Comparison of ENCODE assay signal across 8 mouse cellular contexts in the genomic region with DNA sequence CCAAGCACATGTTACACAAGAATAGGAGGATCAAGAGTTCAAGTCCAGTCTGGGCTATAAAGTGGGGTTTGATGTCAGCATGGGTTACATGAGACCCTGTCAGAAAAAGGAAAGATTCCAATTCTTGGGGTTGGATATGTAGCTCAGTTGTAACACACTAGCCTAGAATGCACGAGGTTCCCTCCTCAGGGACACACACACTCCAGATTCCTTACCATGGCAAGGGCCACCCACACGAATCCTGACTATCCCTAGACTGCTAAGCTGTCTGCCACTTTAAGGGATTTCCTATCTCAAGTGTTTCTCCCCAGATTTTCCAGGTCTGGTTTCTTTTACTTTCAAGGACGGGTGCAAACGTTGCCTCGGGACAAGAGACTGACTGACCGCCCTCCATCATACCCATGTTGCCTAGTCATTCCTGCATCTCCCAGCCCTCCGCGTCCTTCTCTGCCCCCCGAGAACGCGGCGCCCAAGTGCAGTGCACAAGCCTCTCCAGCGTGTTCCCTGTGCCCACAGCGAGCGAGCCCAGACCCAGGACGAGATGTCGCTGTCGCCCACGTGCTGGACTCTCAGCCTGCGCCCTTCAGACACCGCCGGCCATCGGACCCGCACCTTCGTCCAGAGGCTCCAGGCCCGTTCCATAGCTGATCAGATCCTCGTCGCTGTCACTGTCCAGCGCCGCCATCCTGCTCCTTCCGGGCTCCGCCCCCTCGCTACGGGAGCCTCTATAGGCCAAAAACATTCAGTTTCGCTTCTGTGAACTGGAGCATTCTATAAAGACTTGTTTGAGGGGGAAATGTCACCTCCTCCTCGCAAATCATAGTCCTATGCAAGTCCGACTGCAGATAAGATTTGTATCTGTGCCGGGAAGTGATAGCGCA. TPM values are rescaled to one million over a fixed set of nuclear protein-coding genes. Genes with fewer than 3 reads are reported as not detected.
DNase-seq lines count a peak whose midpoint lies in the region; ATAC-seq and TF ChIP-seq lines count a peak whose summit lies in the region.

Gene Gpatch1 (minus strand): TSS at position 712 of the 881 bp plus-strand sequence.

- peak within 1 kb of the TSS; percentile 89 for H3K27ac ChIP-seq in hindbrain, embryonic 10.5 days
- peak within 1 kb of the TSS; percentile 63; the same call in 1 of the 2 replicates for H3K27ac ChIP-seq in lung, embryonic 16.5 days (ENCODE audit: low read length)
- H3K27ac ChIP-seq in thymus, adult 2 months (ENCODE audit: control insufficient read depth, insufficient read depth, low read length): no peak within 1 kb of the TSS

- H3K9me3 ChIP-seq in hindbrain, embryonic 10.5 days: no peaks in the 10 kb centered on the region
- no peaks in the 10 kb centered on the region for H3K9me3 ChIP-seq in lung, embryonic 16.5 days (ENCODE audit: control insufficient read depth, low read length)

- ATAC-seq in frontal cortex, adult (ENCODE audit: low TSS enrichment): peak; percentile 88
- peak; percentile 82 for ATAC-seq in lung, embryonic 16.5 days (ENCODE audit: low read depth)

- peak within 1 kb of the TSS; percentile 81 for H3K4me2 ChIP-seq in lung, embryonic 16.5 days (ENCODE audit: low read depth, low read length)

- no peaks in the 10 kb centered on the region for H3K36me3 ChIP-seq in hindbrain, embryonic 10.5 days
- no peaks in the 10 kb centered on the region for H3K36me3 ChIP-seq in lung, embryonic 16.5 days (ENCODE audit: control insufficient read depth, insufficient read depth, low read length)
- no peaks in the 10 kb centered on the region for H3K36me3 ChIP-seq in thymus, adult 2 months (ENCODE audit: control insufficient read depth, insufficient read depth, low read length)

- H3K27me3 ChIP-seq in hindbrain, embryonic 10.5 days (ENCODE audit: insufficient read depth, poor library complexity, severe bottlenecking): no peaks in the 10 kb centered on the region
- H3K27me3 ChIP-seq in lung, embryonic 16.5 days (ENCODE audit: control insufficient read depth, insufficient read depth, low read depth, low read length): no peaks in the 10 kb centered on the region
- no peaks in the 10 kb centered on the region for H3K27me3 ChIP-seq in thymus, adult 2 months (ENCODE audit: control insufficient read depth, insufficient read depth, low read length)

- peak within 1 kb of the TSS; percentile 94 for H3K4me3 ChIP-seq in hindbrain, embryonic 10.5 days
- peak within 1 kb of the TSS; percentile 96 for H3K4me3 ChIP-seq in lung, embryonic 16.5 days (ENCODE audit: low read length)
- H3K4me3 ChIP-seq in thymus, adult 2 months (ENCODE audit: control insufficient read depth, insufficient read depth, low read length): peak within 1 kb of the TSS; percentile 100

- H3K4me1 ChIP-seq in hindbrain, embryonic 10.5 days (replicated peaks): peaks cover 33% of the 10 kb centered on the region
- H3K4me1 ChIP-seq in lung, embryonic 16.5 days (replicated peaks; ENCODE audit: control insufficient read depth, insufficient read depth, low read length): peaks cover 7% of the 10 kb centered on the region
- peaks cover 9% of the 10 kb centered on the region for H3K4me1 ChIP-seq in thymus, adult 2 months (replicated peaks; ENCODE audit: control insufficient read depth, insufficient read depth, low read length)

- peak within 1 kb of the TSS; percentile 86 for H3K9ac ChIP-seq in lung, embryonic 16.5 days (ENCODE audit: low read length)

- DNase-seq in MN1 (ENCODE audit: low spot score): peak; percentile 95
- DNase-seq in cerebellum, adult 9-10 months: peak; percentile 95
- DNase-seq in hindbrain, embryonic 10.5 days (ENCODE audit: low spot score): peak; percentile 90
- DNase-seq in layer of hippocampus, adult 9-11 months: peak; percentile 90
- peak; percentile 77 for DNase-seq in ovary, adult 18-20 months (ENCODE audit: low spot score)
- peak; percentile 94 for DNase-seq in thymus, adult 2 months

- 0 out of 2 replicates have a peak, but pooled peaks have one; percentile 33 for TF ChIP-seq POLR2A in thymus, adult 2 months (IDR thresholded peaks at IDR 0.05; ENCODE audit: control insufficient read depth, extremely low read depth, insufficient read depth, low read length, poor library complexity)

- TF ChIP-seq CTCF in thymus, adult 2 months (IDR thresholded peaks at IDR 0.05; ENCODE audit: borderline replicate concordance, control insufficient read depth, extremely low read depth, insufficient read depth, low read length, poor library complexity): no peak

- 1% methylated on average over 39 of the region's 39 CpGs for WGBS in hindbrain, embryonic 10.5 days
- whole genome bisulfite sequencing in lung, embryonic 16.5 days: 1% methylated on average over 39 of the region's 39 CpGs
- WGBS in thymus, adult 2 months: 2% methylated on average over 39 of the region's 39 CpGs

RNA-seq across cellular contexts. Expression of gene Gpatch1, which starts in this region (rescaled TPM):
- 15.3 and 16.5 TPM in 2 replicates for polyA plus RNA-seq in hindbrain, embryonic 10.5 days (2016; fragmentation: Nextera tagmentation; extraction: Ambion mirVana)
- 15.5 and 16.5 TPM in 2 replicates for polyA plus RNA-seq in lung, embryonic 16.5 days (2015; fragmentation: Nextera tagmentation; extraction: Ambion mirVana)
- 5.8 and 6.0 TPM in 2 replicates for polyA plus RNA-seq in thymus, adult 2 months (2012; rRNA removed)
